Mouse (Mus musculus) neural tube, embryonic 11.5 days (tissue): ENCODE results near the gene Bbs2. TPM values are rescaled to one million over a fixed set of nuclear protein-coding genes. Genes with fewer than 3 reads are reported as not detected.
A peak's percentile ranks its signal among the peaks of the same experiment; 100 is the strongest.
"Not testable (repeated sequence)": the region's sequence is repeated elsewhere in the genome, so short reads cannot be mapped to it uniquely, and the experiment has no call there.

Experiments
- ATAC-seq: fragments of 200-750 bp; cut with Nextera tagmentation; 2 replicates; pipeline ENCODE4 v1.8.0; 2017; ENCODE audit warnings: moderate number of reproducible peaks, mild to moderate bottlenecking, moderate TSS enrichment, moderate library complexity; ENCODE audit not compliant: insufficient read depth, low FRiP score, low TSS enrichment
- DNase-seq: peaks from one replicate; pipeline ENCODE4 v3.0.0-alpha.2; 2015; ENCODE audit warnings: low spot score
- H3K27ac ChIP-seq: fragments of 300-500 bp; sonication (generic); 2 replicates; pipeline ENCODE4 v1.5.1; 2014; ENCODE audit warnings: low read depth, mild to moderate bottlenecking, low read length
- H3K27me3 ChIP-seq: fragments of 300-500 bp; sonication (generic); 2 replicates; pipeline ENCODE4 v1.6.1; 2014; ENCODE audit warnings: mild to moderate bottlenecking, low read length, mixed read lengths; ENCODE audit not compliant: control insufficient read depth, insufficient read depth
- H3K36me3 ChIP-seq: fragments of 300-500 bp; sonication (generic); 2 replicates; pipeline ENCODE4 v1.6.1; 2014; ENCODE audit warnings: mild to moderate bottlenecking, low read length, moderate library complexity, mixed read lengths; ENCODE audit not compliant: control insufficient read depth, insufficient read depth
- H3K4me1 ChIP-seq: fragments of 300-500 bp; sonication (generic); 2 replicates; pipeline ENCODE4 v1.6.1; 2014; ENCODE audit warnings: low read length, mixed read lengths; ENCODE audit not compliant: control insufficient read depth, insufficient read depth
- H3K4me2 ChIP-seq: fragments of 300-500 bp; sonication (generic); 2 replicates; pipeline ENCODE4 v1.6.1; 2014; ENCODE audit warnings: low read depth, mild to moderate bottlenecking, moderate library complexity
- H3K4me3 ChIP-seq: fragments of 300-500 bp; sonication (generic); 2 replicates; pipeline ENCODE4 v1.5.1; 2014; ENCODE audit warnings: low read depth, low read length
- H3K9ac ChIP-seq: fragments of 300-500 bp; sonication (generic); 2 replicates; pipeline ENCODE4 v1.6.1; 2014; ENCODE audit warnings: mild to moderate bottlenecking, low read length
- H3K9me3 ChIP-seq: fragments of 300-500 bp; sonication (generic); 2 replicates; pipeline ENCODE4 v1.6.1; 2016; ENCODE audit warnings: low read length; ENCODE audit not compliant: control insufficient read depth
- WGBS: fragments of 180-500 bp; shearing (Covaris S2); extraction: QIAGEN DNeasy Blood & Tissue Kit; methylation state at CpG from one replicate; pipeline ENCODE4 v1.1.7; 2014; 5-methylcytosine and 5-hydroxymethylcytosine counted together
- polyA plus RNA-seq: library from polyadenylated mRNA; unstranded; fragments of >200 nt; fragmentation: Nextera tagmentation; extraction: Ambion mirVana; gene quantifications from 2 replicates; pipeline ENCODE4 v1.2.1, GENCODE M21; 2014

Gene Bbs2
- polyA plus RNA-seq, 1 experiment from 2014 or later: 18.0 TPM

- DNase-seq (peak; percentile 83), ATAC-seq (peak; percentile 91)
- Histone ChIP-seq H3K9ac (peak overlapping the region; percentile 63), H3K4me3 (peak overlapping the region; percentile 80), H3K4me2 (peak overlapping the region; percentile 88), H3K4me1 (peaks cover 12% of the 10 kb centered on the region), H3K27ac (peak overlapping the region; percentile 44; the same call in 1 of the 2 replicates)
- not testable (repeated sequence) for H3K27me3 ChIP-seq, H3K9me3 ChIP-seq, H3K36me3 ChIP-seq
- under 1% methylated on average over 22 of the region's 32 CpGs for WGBS
Observed at GRCm38 (mm10) chr8:94036541-94036940, 62.2 kb downstream of the Bbs2 start.

DNA sequence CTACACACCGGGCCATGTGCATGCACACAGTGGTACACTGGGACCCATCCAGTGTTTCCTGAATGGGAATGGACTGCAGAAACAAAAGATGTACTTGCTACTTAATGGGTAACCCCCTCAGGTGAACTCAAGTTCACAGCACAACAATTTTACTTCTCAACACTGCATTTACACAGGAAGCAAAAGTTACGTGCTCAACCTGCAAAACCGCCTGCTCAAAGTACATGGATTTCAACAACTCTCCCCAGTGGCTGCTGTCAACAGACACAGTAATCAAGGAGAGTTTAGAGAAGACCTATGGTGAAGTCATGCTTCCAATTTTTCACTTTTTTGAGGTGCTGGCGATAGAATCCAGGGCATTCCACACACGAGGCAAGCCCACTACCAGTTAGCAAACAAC lies 63.5 kb downstream of the Bbs2 start:
- ATAC-seq: no peak
- H3K4me1 ChIP-seq: peaks cover 12% of the 10 kb centered on the region
- H3K4me2 ChIP-seq: peak overlapping the region; percentile 88
- no peaks in the 10 kb centered on the region for H3K9me3 ChIP-seq
- no peaks in the 10 kb centered on the region for H3K36me3 ChIP-seq
- 76% methylated on average over 5 of the region's 5 CpGs for WGBS
- 0 out of 2 replicates have a peak overlapping the region, but pooled peaks have one; percentile 10 for H3K4me3 ChIP-seq
- H3K9ac ChIP-seq: peak overlapping the region; percentile 18
- DNase-seq: no peak
- H3K27me3 ChIP-seq: no peaks in the 10 kb centered on the region
- H3K27ac ChIP-seq: no peak overlapping the region

DNA sequence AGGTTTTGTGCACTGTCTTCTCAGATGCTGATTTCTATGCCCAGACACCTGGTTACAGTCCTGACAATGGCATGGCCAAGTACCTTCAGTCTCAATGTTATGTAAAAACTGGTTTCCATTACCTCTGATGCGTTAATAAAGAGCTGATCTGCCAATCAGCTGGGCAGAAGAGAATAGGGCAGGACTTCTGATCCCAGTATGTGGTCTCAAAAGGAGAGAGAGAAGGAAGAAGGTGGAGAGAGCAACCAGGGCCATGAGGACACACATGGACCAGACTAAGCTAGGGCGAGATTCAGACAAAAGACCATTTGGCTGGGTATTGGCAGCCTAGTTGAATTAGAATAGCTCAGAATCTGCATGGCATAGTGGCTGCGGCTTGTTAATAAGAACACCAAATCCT lies 65.1 kb downstream of the Bbs2 start:
- Histone ChIP-seq H3K9ac (no peak overlapping the region), H3K27ac (no peak overlapping the region), H3K9me3 (no peaks in the 10 kb centered on the region), H3K4me1 (peaks cover 12% of the 10 kb centered on the region), H3K4me2 (no peak overlapping the region), H3K4me3 (no peak overlapping the region), H3K27me3 (no peaks in the 10 kb centered on the region), H3K36me3 (no peaks in the 10 kb centered on the region; the same call in 1 of the 2 replicates)
- ATAC-seq: no peak
- 67% methylated on average over 3 of the region's 3 CpGs for WGBS
- no peak for DNase-seq

GRCm38 (mm10) chr8:94029701-94030100 lies 69.0 kb downstream of the Bbs2 start:
- no peak overlapping the region for H3K4me3 ChIP-seq
- H3K9me3 ChIP-seq: no peaks in the 10 kb centered on the region
- 95% methylated on average over 9 of the region's 9 CpGs for WGBS
- no peak overlapping the region for H3K27ac ChIP-seq
- ATAC-seq (no peak), DNase-seq (no peak)
- no peak overlapping the region for H3K4me2 ChIP-seq
- H3K27me3 ChIP-seq: no peaks in the 10 kb centered on the region
- H3K9ac ChIP-seq: no peak overlapping the region
- peaks cover 5% of the 10 kb centered on the region for H3K36me3 ChIP-seq
- no peaks in the 10 kb centered on the region for H3K4me1 ChIP-seq

GRCm38 (mm10) chr8:94023916-94024315 lies 74.8 kb downstream of the Bbs2 start:
- H3K4me1 ChIP-seq: no peaks in the 10 kb centered on the region
- no peak overlapping the region for H3K4me2 ChIP-seq
- H3K36me3 ChIP-seq: peaks cover 9% of the 10 kb centered on the region

More at GRCm38 (mm10) chr8:94023916-94024315, 74.8 kb downstream of the Bbs2 start:
- 94% methylated on average over 6 of the region's 6 CpGs for WGBS
- Histone ChIP-seq H3K9me3 (no peaks in the 10 kb centered on the region), H3K27ac (no peak overlapping the region), H3K9ac (no peak overlapping the region), H3K27me3 (no peaks in the 10 kb centered on the region), H3K4me3 (no peak overlapping the region)
- ATAC-seq (no peak), DNase-seq (no peak)

Other genes with a start within 250 kb of the Bbs2 start
- 58.8 and 61.6 TPM in 2 replicates for gene Amfr, start 86.1 kb downstream of the Bbs2 start, polyA plus RNA-seq
- gene Nudt21, start 61.9 kb downstream of the Bbs2 start, polyA plus RNA-seq: 160 and 162 TPM in 2 replicates
- 12.5 and 14.2 TPM in 2 replicates for gene Ogfod1, start 61.7 kb downstream of the Bbs2 start, polyA plus RNA-seq
- not detected in 2 replicates for gene Mt4, start 38.3 kb upstream of the Bbs2 start, polyA plus RNA-seq
- 8.9 and 9.8 TPM in 2 replicates for gene Mt3, start 53.7 kb upstream of the Bbs2 start, polyA plus RNA-seq
- gene Mt2, start 73.7 kb upstream of the Bbs2 start, polyA plus RNA-seq: 21.2 and 29.9 TPM in 2 replicates
- 78.2 and 78.5 TPM in 2 replicates for gene Mt1, start 80.2 kb upstream of the Bbs2 start, polyA plus RNA-seq
- gene Nup93, start 115.6 kb upstream of the Bbs2 start, polyA plus RNA-seq: 118 and 121 TPM in 2 replicates
- gene Slc12a3, start 230.3 kb upstream of the Bbs2 start, polyA plus RNA-seq: not detected in 2 replicates